Mouse (Mus musculus) heart, adult 2 months (tissue): Measurements from ENCODE around the gene Mthfsd.
"Not testable (repeated sequence)": the region's sequence is repeated elsewhere in the genome, so short reads cannot be mapped to it uniquely, and the experiment has no call there.

Experiments
- CTCF ChIP-seq: fragments of 200-600 bp; IDR thresholded peaks from 2 replicates; pipeline ENCODE4 v1.8.1; 2022; ENCODE audit warnings: antibody characterized with exemption, mild to moderate bottlenecking, moderate library complexity
- POLR2A ChIP-seq: fragments of 200-500 bp; IDR thresholded peaks from 2 replicates; pipeline ENCODE4 v1.6.1; 2011; ENCODE audit warnings: mild to moderate bottlenecking, low read depth, low read length, control low read depth; ENCODE audit not compliant: insufficient read depth

GRCm38 (mm10) chr8:121145457-121146134, 37.4 kb upstream of the Mthfsd start:
- not testable (repeated sequence) for TF ChIP-seq CTCF, POLR2A
